Mouse (Mus musculus): ENCODE data around the gene Sema4a. TPM values are rescaled to one million over a fixed set of nuclear protein-coding genes. Genes with fewer than 3 reads are reported as not detected.
A peak's percentile ranks its signal among the peaks of the same experiment; 100 is the strongest.

The Sema4a gene
- total RNA-seq, 2 experiments from 2014 or later, result 35.7 to 38.5 TPM

GRCm38 (mm10) chr3:88458778-88459219 lies 2.2 kb downstream of the Sema4a start:
- no peak for ATAC-seq (replicated peaks; ENCODE audit: poor library complexity, severe bottlenecking)

- no peak for ATAC-seq (replicated peaks; ENCODE audit: poor library complexity, severe bottlenecking)
Measured at GRCm38 (mm10) chr3:88456746-88457532, 4.0 kb downstream of the Sema4a start.

GRCm38 (mm10) chr3:88456313-88456712 lies 4.7 kb downstream of the Sema4a start:
- ATAC-seq (replicated peaks; ENCODE audit: poor library complexity, severe bottlenecking), result no peak

GRCm38 (mm10) chr3:88455588-88456264 lies 5.3 kb downstream of the Sema4a start:
- ATAC-seq (replicated peaks; ENCODE audit: poor library complexity, severe bottlenecking), result peak; percentile 15; the same call in 1 of the 2 replicates

- ATAC-seq (replicated peaks; ENCODE audit: poor library complexity, severe bottlenecking), result peak; percentile 64
Measured at GRCm38 (mm10) chr3:88454762-88455587, 6.0 kb downstream of the Sema4a start.

- ATAC-seq (replicated peaks; ENCODE audit: poor library complexity, severe bottlenecking), result 0 out of 2 replicates have a peak, but pooled peaks have one; percentile 3
Measured at GRCm38 (mm10) chr3:88453986-88454385, 7.0 kb downstream of the Sema4a start.

- ATAC-seq (replicated peaks; ENCODE audit: poor library complexity, severe bottlenecking), result no peak
Measured at GRCm38 (mm10) chr3:88453369-88453768, 7.6 kb downstream of the Sema4a start.

- ATAC-seq (replicated peaks; ENCODE audit: poor library complexity, severe bottlenecking), result no peak
Measured at GRCm38 (mm10) chr3:88452716-88453115, 8.3 kb downstream of the Sema4a start.

GRCm38 (mm10) chr3:88452246-88452645 lies 8.7 kb downstream of the Sema4a start:
- peak; percentile 18 for ATAC-seq (replicated peaks; ENCODE audit: poor library complexity, severe bottlenecking)

GRCm38 (mm10) chr3:88450379-88451131 lies 10.4 kb downstream of the Sema4a start:
- ATAC-seq (replicated peaks; ENCODE audit: poor library complexity, severe bottlenecking), result no peak

GRCm38 (mm10) chr3:88449395-88450023 lies 11.5 kb downstream of the Sema4a start:
- ATAC-seq (replicated peaks; ENCODE audit: poor library complexity, severe bottlenecking), result no peak

GRCm38 (mm10) chr3:88448443-88448842 lies 12.5 kb downstream of the Sema4a start:
- peak; percentile 34 for ATAC-seq (replicated peaks; ENCODE audit: poor library complexity, severe bottlenecking)

- ATAC-seq (replicated peaks; ENCODE audit: poor library complexity, severe bottlenecking), result no peak
Measured at GRCm38 (mm10) chr3:88447676-88448183, 13.3 kb downstream of the Sema4a start.

- peak; percentile 59 for ATAC-seq (replicated peaks; ENCODE audit: poor library complexity, severe bottlenecking)
Measured at GRCm38 (mm10) chr3:88446471-88447123, 14.4 kb downstream of the Sema4a start.

GRCm38 (mm10) chr3:88442888-88443287 lies 18.1 kb downstream of the Sema4a start:
- ATAC-seq (replicated peaks; ENCODE audit: poor library complexity, severe bottlenecking), result peak; percentile 75

GRCm38 (mm10) chr3:88442488-88442887 lies 18.5 kb downstream of the Sema4a start:
- no peak for ATAC-seq (replicated peaks; ENCODE audit: poor library complexity, severe bottlenecking)

- ATAC-seq (replicated peaks; ENCODE audit: poor library complexity, severe bottlenecking), result peak; percentile 16; the same call in 1 of the 2 replicates
Measured at GRCm38 (mm10) chr3:88440500-88441381, 20.2 kb downstream of the Sema4a start.

GRCm38 (mm10) chr3:88439582-88439981 lies 21.4 kb downstream of the Sema4a start:
- no peak for ATAC-seq (replicated peaks; ENCODE audit: poor library complexity, severe bottlenecking)

Data from granulocyte monocyte progenitor cell, adult 5-6 weeks (primary cell).